Mouse (Mus musculus): ENCODE data around the gene Tmem203.

Gene Tmem203

GRCm38 (mm10) chr2:25255284-25255779 is at the start of gene Tmem203:
Tmem203 (plus strand) TSS chr2:25255439.
- peak; percentile 94 for DNase-seq

GRCm38 (mm10) chr2:25207593-25207992 is 47.6 kb upstream of the Tmem203 start:
- peak in 1 of 2 experiments; percentile 55 for DNase-seq

- no peak for DNase-seq
Observed at GRCm38 (mm10) chr2:25210686-25211085, 44.6 kb upstream of the Tmem203 start.

GRCm38 (mm10) chr2:25211121-25211670 is 44.0 kb upstream of the Tmem203 start, which contains the start of gene Nelfb:
Nelfb (minus strand) TSS chr2:25211489.
- DNase-seq = peak; percentile 92 to 96

GRCm38 (mm10) chr2:25213266-25213865 is 41.9 kb upstream of the Tmem203 start:
- peak in 1 of 2 experiments; percentile 32 for DNase-seq

GRCm38 (mm10) chr2:25214444-25214843 is 40.8 kb upstream of the Tmem203 start, which contains the start of gene Stpg3:
Stpg3 (minus strand) TSS chr2:25214637.
- DNase-seq = peak; percentile 55 to 84

GRCm38 (mm10) chr2:25217666-25218065 is 37.6 kb upstream of the Tmem203 start:
- DNase-seq = no peak

- no peak for DNase-seq
Observed at GRCm38 (mm10) chr2:25218445-25218844, 36.8 kb upstream of the Tmem203 start, which contains the start of gene Fam166a. Fam166a (plus strand) TSS chr2:25218745.

GRCm38 (mm10) chr2:25221331-25221772 is 33.9 kb upstream of the Tmem203 start:
- no peak for DNase-seq

- DNase-seq = peak; percentile 81 to 94
Observed at GRCm38 (mm10) chr2:25223681-25224491, 31.4 kb upstream of the Tmem203 start.

- no peak for DNase-seq
Observed at GRCm38 (mm10) chr2:25224492-25224765, 30.8 kb upstream of the Tmem203 start, which contains the start of gene Tubb4b. Tubb4b (minus strand) TSS chr2:25224702.

- DNase-seq = peak; percentile 98 to 100
Observed at GRCm38 (mm10) chr2:25224766-25225752, 30.2 kb upstream of the Tmem203 start.

- no peak for DNase-seq
Observed at GRCm38 (mm10) chr2:25225811-25226379, 29.3 kb upstream of the Tmem203 start.

- DNase-seq = peak in 1 of 2 experiments; percentile 43
Observed at GRCm38 (mm10) chr2:25226864-25227263, 28.4 kb upstream of the Tmem203 start.

GRCm38 (mm10) chr2:25227406-25227805 is 27.8 kb upstream of the Tmem203 start:
- no peak for DNase-seq

- DNase-seq = peak; percentile 93 to 95
Observed at GRCm38 (mm10) chr2:25228431-25228889, 26.8 kb upstream of the Tmem203 start.

- DNase-seq = no peak
Observed at GRCm38 (mm10) chr2:25228995-25229530, 26.2 kb upstream of the Tmem203 start.

- DNase-seq = no peak
Observed at GRCm38 (mm10) chr2:25229582-25229981, 25.7 kb upstream of the Tmem203 start.

- peak in 1 of 2 experiments; percentile 34 for DNase-seq
Observed at GRCm38 (mm10) chr2:25230581-25230980, 24.7 kb upstream of the Tmem203 start.

GRCm38 (mm10) chr2:25231038-25231437 is 24.2 kb upstream of the Tmem203 start:
- peak in 1 of 2 experiments; percentile 29 for DNase-seq

- peak in 1 of 2 experiments; percentile 40 for DNase-seq
Observed at GRCm38 (mm10) chr2:25233421-25233820, 21.8 kb upstream of the Tmem203 start.

Data from kidney, postnatal 25 days (tissue).